Mouse (Mus musculus) megakaryocyte, embryonic 14.5 days (primary cell): Measurements from ENCODE around the gene Rbms3.

Experiments
- FLI1 ChIP-seq: IDR thresholded peaks from 2 replicates; pipeline ENCODE4 v1.6.1; 2012; ENCODE audit warnings: low read length, inconsistent platforms, mixed read lengths
- GATA1 ChIP-seq: IDR thresholded peaks from 3 replicates; pipeline ENCODE4 v1.6.1; 2012; ENCODE audit warnings: mixed read lengths, low read length, inconsistent platforms, borderline replicate concordance

DNA sequence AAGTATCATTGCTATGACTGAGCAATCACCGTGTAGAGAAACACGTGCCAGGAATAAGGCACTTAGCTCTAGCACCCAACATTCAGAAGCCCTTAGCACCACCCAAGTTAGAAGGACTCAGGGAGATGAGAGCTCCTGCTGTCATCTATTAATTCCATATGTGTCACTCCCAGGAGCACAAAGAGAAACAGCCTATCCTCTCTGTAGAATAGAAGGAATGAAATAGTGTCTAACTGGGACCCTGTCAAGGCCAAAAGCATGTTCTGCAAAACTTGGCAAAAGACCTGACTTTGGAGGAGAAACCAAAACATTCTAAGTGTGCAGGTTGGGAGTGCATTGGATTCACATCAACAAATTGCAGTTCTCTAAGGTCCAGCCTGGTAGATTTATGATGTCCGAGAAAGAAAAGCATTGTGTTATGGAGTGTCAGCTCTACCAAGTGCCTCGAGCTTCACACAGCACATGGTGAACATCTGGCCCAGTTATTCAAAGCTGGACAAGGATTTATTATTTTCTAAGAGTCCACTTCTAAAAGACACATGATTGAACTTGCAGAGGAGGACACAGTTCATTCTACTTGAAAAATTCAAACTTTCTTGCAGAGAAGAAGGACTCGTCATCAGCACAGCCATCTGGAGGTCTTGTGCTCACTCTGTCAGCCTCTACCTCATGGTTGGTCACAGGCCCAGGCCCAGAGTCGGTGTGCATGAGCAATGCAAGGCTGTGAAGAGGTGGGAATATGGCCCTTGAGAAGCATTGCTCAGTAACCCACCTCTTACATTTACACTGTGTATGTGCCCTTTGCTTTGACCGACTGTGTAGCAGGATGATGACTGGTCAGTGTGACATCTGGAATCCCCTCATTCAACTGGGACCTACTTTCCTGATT lies 200.3 kb downstream of the Rbms3 start:
- TF ChIP-seq GATA1 (no peak), FLI1 (no peak)
